Mouse (Mus musculus): ENCODE data around the gene Tmem178b. TPM values are rescaled to one million over a fixed set of nuclear protein-coding genes. Genes with fewer than 3 reads are reported as not detected.
A peak's percentile ranks its signal among the peaks of the same experiment; 100 is the strongest.

Gene Tmem178b
- polyA plus RNA-seq, 1 experiment from 2014 or later, result 0.67 TPM

DNA sequence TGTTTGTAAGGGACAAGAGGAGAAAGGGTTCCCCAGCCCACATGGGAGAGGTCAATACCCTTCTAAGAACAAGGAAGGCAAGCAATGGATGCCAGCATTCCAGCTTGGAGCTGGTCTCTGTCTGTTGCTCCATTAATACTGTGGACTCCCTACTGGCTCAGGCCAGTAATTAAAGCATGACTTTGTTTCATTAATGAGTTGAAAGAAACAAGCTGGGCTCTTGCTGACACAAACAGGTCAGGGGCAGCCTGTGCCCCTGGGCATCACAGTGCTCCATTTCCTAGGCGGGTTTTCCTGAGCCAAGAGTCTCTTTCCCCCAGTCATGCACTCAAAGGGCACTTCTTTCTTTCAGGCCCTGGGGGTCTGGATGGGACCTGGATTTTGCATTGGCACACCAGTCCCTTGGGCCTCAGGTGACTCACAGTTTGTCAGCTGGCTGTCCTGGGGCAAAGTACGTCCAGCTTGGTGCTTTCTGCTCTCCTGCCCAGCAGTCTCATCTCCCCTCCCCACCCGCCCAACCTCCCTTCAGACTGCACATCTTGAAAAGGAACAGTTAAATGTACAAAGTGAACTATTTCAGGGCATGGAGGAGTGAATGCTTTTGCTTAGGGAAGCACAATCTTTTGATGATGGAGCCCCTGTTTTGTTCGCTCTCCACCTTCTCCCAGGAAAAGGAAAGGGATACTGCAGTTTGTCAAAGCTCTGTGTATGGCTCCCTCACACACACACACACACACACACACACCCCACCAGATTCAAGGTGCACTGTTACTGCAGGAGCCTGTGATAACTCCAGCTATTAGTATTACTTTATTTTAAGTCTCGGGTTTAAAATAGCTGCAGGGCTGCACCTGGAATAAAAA, 188.5 kb downstream of the Tmem178b start:
- Histone ChIP-seq H3K9me3 (ENCODE audit: control insufficient read depth, low read length) (no peaks in the 10 kb centered on the region), H3K9ac (ENCODE audit: low read depth, low read length) (no peak overlapping the region), H3K27me3 (replicated peaks; ENCODE audit: control insufficient read depth, insufficient read depth, low read length) (no peaks in the 10 kb centered on the region), H3K27ac (ENCODE audit: low read length) (no peak overlapping the region), H3K4me1 (ENCODE audit: control insufficient read depth, insufficient read depth, low read length) (peaks cover 10% of the 10 kb centered on the region; the same call in 1 of the 2 replicates), H3K4me3 (ENCODE audit: low read length) (no peak overlapping the region), H3K36me3 (ENCODE audit: control insufficient read depth, insufficient read depth, low read length) (no peaks in the 10 kb centered on the region), H3K4me2 (ENCODE audit: low read depth, low read length) (no peak overlapping the region)
- peak; percentile 51 for ATAC-seq
- WGBS, result 66% methylated on average over 5 of the region's 5 CpGs

DNA sequence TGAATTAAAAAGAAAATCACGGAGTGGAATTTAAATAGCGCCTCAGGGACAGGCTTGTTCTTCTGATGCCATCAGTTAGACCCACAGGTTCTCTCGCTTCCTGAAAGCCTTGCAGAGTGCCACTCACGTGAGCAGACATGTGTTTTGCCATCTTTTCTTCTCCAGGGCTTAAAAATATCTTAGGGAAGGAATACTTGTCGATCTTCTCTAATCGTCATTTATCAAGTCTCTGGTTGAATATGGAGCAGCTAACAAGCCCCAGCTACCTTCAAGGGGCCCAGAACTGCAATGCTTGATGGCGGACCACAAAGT, 189.1 kb downstream of the Tmem178b start:
- no peak for ATAC-seq
- H3K4me1 ChIP-seq (ENCODE audit: control insufficient read depth, insufficient read depth, low read length), result peaks cover 10% of the 10 kb centered on the region; the same call in 1 of the 2 replicates
- 88% methylated on average over 7 of the region's 7 CpGs for WGBS
- no peak overlapping the region for H3K4me2 ChIP-seq (ENCODE audit: low read depth, low read length)
- H3K27me3 ChIP-seq (replicated peaks; ENCODE audit: control insufficient read depth, insufficient read depth, low read length), result no peaks in the 10 kb centered on the region
- H3K9ac ChIP-seq (ENCODE audit: low read depth, low read length), result no peak overlapping the region
- H3K27ac ChIP-seq (ENCODE audit: low read length), result no peak overlapping the region
- no peak overlapping the region for H3K4me3 ChIP-seq (ENCODE audit: low read length)
- H3K36me3 ChIP-seq (ENCODE audit: control insufficient read depth, insufficient read depth, low read length), result no peaks in the 10 kb centered on the region
- H3K9me3 ChIP-seq (ENCODE audit: control insufficient read depth, low read length), result no peaks in the 10 kb centered on the region

DNA sequence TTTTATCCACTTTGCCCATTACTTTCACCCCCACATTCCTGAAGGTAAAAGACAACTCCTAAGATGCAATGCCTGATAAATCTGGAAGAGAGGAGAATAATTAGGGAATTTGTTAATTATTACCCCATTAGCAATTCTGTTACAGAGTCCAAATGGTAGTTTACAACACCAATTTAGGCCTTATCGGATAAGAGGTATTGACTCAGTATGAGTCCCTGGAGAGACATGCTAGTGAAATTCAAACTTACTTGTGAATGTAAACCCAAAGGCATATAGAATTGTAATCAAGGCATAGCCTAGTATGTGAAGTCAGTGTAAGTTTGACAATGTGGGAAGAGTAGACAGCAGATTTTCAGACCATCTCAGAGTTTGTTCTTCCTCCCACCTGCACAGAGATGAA, 190.4 kb downstream of the Tmem178b start:
- Histone ChIP-seq H3K27me3 (replicated peaks; ENCODE audit: control insufficient read depth, insufficient read depth, low read length) (no peaks in the 10 kb centered on the region), H3K4me2 (ENCODE audit: low read depth, low read length) (peak overlapping the region; percentile 2; the same call in 1 of the 2 replicates), H3K4me3 (ENCODE audit: low read length) (no peak overlapping the region), H3K36me3 (ENCODE audit: control insufficient read depth, insufficient read depth, low read length) (no peaks in the 10 kb centered on the region), H3K27ac (ENCODE audit: low read length) (no peak overlapping the region), H3K4me1 (ENCODE audit: control insufficient read depth, insufficient read depth, low read length) (peaks cover 11% of the 10 kb centered on the region; the same call in 1 of the 2 replicates), H3K9me3 (ENCODE audit: control insufficient read depth, low read length) (no peaks in the 10 kb centered on the region), H3K9ac (ENCODE audit: low read depth, low read length) (no peak overlapping the region)
- WGBS, result 55% methylated on average over 1 of the region's 1 CpGs
- ATAC-seq, result peak; percentile 88

DNA sequence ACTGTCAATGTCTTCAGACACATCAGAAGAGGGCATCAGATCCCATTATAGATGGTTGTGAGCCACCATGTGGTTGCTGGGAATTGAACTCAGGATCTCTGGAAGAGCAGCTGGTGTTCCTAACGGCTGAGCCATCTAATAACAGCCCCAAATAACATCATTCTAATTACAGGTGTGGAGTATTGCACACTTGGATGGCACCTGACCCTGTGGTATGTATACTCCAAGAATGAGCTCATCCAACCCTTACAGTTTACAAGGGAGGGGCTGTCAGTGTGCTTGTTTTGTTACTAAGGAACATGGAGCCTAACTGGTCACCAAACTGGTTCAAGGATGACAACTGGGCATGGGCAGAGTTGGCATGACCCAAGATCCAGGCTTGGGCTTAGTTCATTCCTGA, 190.8 kb downstream of the Tmem178b start:
- Histone ChIP-seq H3K36me3 (ENCODE audit: control insufficient read depth, insufficient read depth, low read length) (no peaks in the 10 kb centered on the region), H3K27me3 (replicated peaks; ENCODE audit: control insufficient read depth, insufficient read depth, low read length) (no peaks in the 10 kb centered on the region), H3K4me1 (ENCODE audit: control insufficient read depth, insufficient read depth, low read length) (peaks cover 12% of the 10 kb centered on the region; the same call in 1 of the 2 replicates), H3K9me3 (ENCODE audit: control insufficient read depth, low read length) (no peaks in the 10 kb centered on the region), H3K9ac (ENCODE audit: low read depth, low read length) (no peak overlapping the region), H3K4me2 (ENCODE audit: low read depth, low read length) (no peak overlapping the region), H3K27ac (ENCODE audit: low read length) (no peak overlapping the region), H3K4me3 (ENCODE audit: low read length) (no peak overlapping the region)
- 58% methylated on average over 1 of the region's 1 CpGs for WGBS
- peak; percentile 59 for ATAC-seq

DNA sequence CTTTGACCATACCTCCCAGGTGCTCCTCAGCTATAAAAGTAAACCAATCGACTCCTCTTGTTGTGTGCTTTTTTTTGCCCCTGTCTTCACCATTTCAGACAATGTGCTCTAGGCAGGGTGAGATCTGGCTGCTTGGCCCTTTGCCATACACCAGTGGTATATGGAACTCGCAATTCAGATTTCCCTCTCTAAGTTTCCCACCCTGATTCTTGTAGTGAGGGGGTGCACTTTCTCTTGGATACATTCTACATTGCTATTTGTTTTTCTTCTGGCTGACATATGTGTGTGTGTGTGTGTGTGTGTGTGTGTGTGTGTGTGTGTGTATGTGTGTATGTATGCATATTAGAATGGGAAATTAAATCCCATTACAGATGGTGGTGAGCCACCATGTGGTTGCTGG, 191.3 kb downstream of the Tmem178b start:
- peaks cover 12% of the 10 kb centered on the region; the same call in 1 of the 2 replicates for H3K4me1 ChIP-seq (ENCODE audit: control insufficient read depth, insufficient read depth, low read length)
- H3K27ac ChIP-seq (ENCODE audit: low read length), result no peak overlapping the region
- H3K4me2 ChIP-seq (ENCODE audit: low read depth, low read length), result no peak overlapping the region
- no peaks in the 10 kb centered on the region for H3K9me3 ChIP-seq (ENCODE audit: control insufficient read depth, low read length)
- 66% methylated on average over 2 of the region's 2 CpGs for WGBS
- H3K4me3 ChIP-seq (ENCODE audit: low read length), result no peak overlapping the region
- H3K36me3 ChIP-seq (ENCODE audit: control insufficient read depth, insufficient read depth, low read length), result no peaks in the 10 kb centered on the region
- 0 out of 2 replicates have a peak, but pooled peaks have one; percentile 10 for ATAC-seq
- no peak overlapping the region for H3K9ac ChIP-seq (ENCODE audit: low read depth, low read length)
- no peaks in the 10 kb centered on the region for H3K27me3 ChIP-seq (replicated peaks; ENCODE audit: control insufficient read depth, insufficient read depth, low read length)

DNA sequence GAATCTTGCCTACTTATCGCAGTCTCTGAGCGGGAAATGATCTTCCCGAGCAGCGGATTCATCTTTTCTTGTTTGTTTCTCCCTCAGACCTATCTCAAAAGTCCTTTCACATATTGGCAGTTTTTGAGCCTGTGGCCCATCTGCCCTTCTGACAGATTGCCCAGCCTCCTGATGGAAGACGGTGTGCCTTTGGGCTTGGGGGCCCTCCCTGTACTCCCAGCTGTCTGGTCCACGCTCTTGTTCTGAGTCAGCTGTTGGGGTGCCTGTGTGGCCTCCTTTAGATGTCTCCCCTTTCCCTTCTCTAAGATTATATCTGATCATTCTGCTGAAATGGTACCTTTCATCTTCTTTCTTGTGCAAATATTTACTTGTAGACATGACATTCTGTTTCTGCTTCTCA, 195.4 kb downstream of the Tmem178b start:
- no peaks in the 10 kb centered on the region for H3K36me3 ChIP-seq (ENCODE audit: control insufficient read depth, insufficient read depth, low read length)
- no peaks in the 10 kb centered on the region for H3K27me3 ChIP-seq (replicated peaks; ENCODE audit: control insufficient read depth, insufficient read depth, low read length)
- ATAC-seq, result no peak
- no peaks in the 10 kb centered on the region for H3K9me3 ChIP-seq (ENCODE audit: control insufficient read depth, low read length)
- H3K4me2 ChIP-seq (ENCODE audit: low read depth, low read length), result no peak overlapping the region
- no peak overlapping the region for H3K27ac ChIP-seq (ENCODE audit: low read length)
- H3K9ac ChIP-seq (ENCODE audit: low read depth, low read length), result no peak overlapping the region
- WGBS, result 36% methylated on average over 6 of the region's 6 CpGs
- no peak overlapping the region for H3K4me3 ChIP-seq (ENCODE audit: low read length)
- H3K4me1 ChIP-seq (ENCODE audit: control insufficient read depth, insufficient read depth, low read length), result peaks cover 7% of the 10 kb centered on the region; the same call in 1 of the 2 replicates

DNA sequence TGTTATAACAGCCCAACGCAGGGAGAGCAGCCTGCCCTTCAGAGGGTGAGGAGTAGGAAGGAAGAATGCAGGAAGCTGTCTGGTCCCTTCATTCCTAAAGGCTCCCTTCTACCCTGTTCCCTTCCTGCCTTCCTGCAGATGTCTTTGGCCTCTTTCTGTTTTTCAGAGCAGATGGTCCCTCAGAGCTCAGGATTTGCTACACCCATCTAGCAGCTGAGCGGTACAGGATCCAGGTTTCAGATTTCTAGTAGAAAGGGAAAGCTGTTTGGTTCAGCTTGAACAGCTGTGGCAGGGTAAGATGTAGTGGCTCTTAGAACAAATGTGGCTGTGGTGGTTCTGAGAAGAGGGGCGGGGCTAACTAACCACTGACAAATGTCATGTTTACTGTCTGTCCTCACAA, 197.9 kb downstream of the Tmem178b start:
- Histone ChIP-seq H3K9ac (ENCODE audit: low read depth, low read length) (no peak overlapping the region), H3K27me3 (replicated peaks; ENCODE audit: control insufficient read depth, insufficient read depth, low read length) (no peaks in the 10 kb centered on the region), H3K27ac (ENCODE audit: low read length) (no peak overlapping the region), H3K4me3 (ENCODE audit: low read length) (no peak overlapping the region), H3K4me2 (ENCODE audit: low read depth, low read length) (no peak overlapping the region), H3K4me1 (ENCODE audit: control insufficient read depth, insufficient read depth, low read length) (0 out of 2 replicates have a peak, but pooled peaks cover 2% of the 10 kb centered on the region), H3K36me3 (ENCODE audit: control insufficient read depth, insufficient read depth, low read length) (no peaks in the 10 kb centered on the region), H3K9me3 (ENCODE audit: control insufficient read depth, low read length) (no peaks in the 10 kb centered on the region)
- 41% methylated on average over 3 of the region's 3 CpGs for WGBS
- ATAC-seq, result peak; percentile 48; the same call in 1 of the 2 replicates

DNA sequence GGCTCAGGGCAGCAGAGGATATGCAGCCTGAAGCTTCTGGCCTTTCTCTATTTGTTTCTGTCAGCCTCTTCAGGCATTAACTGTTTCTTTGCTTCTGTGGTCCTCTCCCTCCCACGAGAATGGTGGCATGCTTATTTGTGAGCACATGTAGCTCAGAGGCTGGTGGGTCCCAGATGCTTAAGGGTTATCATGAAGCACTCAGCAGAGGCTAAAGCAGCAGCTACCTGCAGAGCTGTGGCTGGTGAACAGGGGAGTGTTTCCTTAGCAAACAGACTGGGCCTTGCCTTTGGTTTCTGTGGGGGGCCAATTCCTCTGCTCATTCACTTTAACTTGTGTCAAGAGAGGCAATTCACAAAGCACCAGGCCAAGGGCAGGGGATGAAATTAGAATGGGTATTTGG, 203.0 kb downstream of the Tmem178b start:
- 3% methylated on average over 1 of the region's 1 CpGs for WGBS
- Histone ChIP-seq H3K4me2 (ENCODE audit: low read depth, low read length) (no peak overlapping the region), H3K4me3 (ENCODE audit: low read length) (no peak overlapping the region), H3K27me3 (replicated peaks; ENCODE audit: control insufficient read depth, insufficient read depth, low read length) (no peaks in the 10 kb centered on the region), H3K9me3 (ENCODE audit: control insufficient read depth, low read length) (no peaks in the 10 kb centered on the region), H3K27ac (ENCODE audit: low read length) (no peak overlapping the region), H3K36me3 (ENCODE audit: control insufficient read depth, insufficient read depth, low read length) (no peaks in the 10 kb centered on the region), H3K9ac (ENCODE audit: low read depth, low read length) (no peak overlapping the region), H3K4me1 (ENCODE audit: control insufficient read depth, insufficient read depth, low read length) (no peaks in the 10 kb centered on the region)
- no peak for ATAC-seq

DNA sequence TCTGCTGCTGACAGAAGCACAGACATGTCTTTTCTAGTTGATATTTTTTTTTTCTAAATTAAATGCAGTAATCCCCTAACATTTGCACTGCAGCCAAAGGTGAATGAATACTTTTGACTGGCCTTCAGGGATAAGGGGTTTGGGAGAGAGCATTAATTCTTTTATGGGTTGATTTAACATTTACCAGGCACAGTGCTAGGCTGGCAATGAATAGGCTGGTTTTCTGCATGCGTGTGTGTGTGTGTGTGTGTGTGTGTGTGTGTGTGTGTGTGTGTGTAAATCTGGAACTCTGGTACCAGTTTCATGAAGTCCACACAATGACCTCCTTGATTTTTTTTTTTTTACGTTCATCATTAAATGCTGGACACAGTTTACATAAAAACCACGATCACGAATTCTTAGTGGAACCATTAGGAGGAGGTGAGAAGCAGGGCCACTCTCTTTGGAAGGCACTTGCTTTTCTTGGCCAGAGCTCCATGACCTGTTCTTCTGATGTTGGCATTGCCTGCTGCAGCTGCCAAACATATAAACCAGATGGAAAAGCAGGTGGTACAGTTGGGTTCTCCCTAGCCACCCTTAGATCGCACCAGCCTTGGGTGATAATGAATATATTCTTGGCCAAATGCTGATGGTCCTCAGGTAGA, 203.7 kb downstream of the Tmem178b start:
- Histone ChIP-seq H3K36me3 (ENCODE audit: control insufficient read depth, insufficient read depth, low read length) (no peaks in the 10 kb centered on the region), H3K9me3 (ENCODE audit: control insufficient read depth, low read length) (no peaks in the 10 kb centered on the region), H3K4me1 (ENCODE audit: control insufficient read depth, insufficient read depth, low read length) (no peaks in the 10 kb centered on the region), H3K9ac (ENCODE audit: low read depth, low read length) (no peak overlapping the region), H3K27ac (ENCODE audit: low read length) (no peak overlapping the region), H3K27me3 (replicated peaks; ENCODE audit: control insufficient read depth, insufficient read depth, low read length) (no peaks in the 10 kb centered on the region), H3K4me3 (ENCODE audit: low read length) (no peak overlapping the region), H3K4me2 (ENCODE audit: low read depth, low read length) (no peak overlapping the region)
- 86% methylated on average over 5 of the region's 5 CpGs for WGBS
- no peak for ATAC-seq

All from intestine, embryonic 16.5 days (tissue).